Mouse (Mus musculus): ENCODE measurements around the gene Ddx39b.

- no peak for TF ChIP-seq POLR2A (IDR thresholded peaks at IDR 0.05; ENCODE audit: insufficient read depth, low read depth, low read length)
- TF ChIP-seq CTCF (IDR thresholded peaks at IDR 0.05), result no peak
- TF ChIP-seq EP300 (IDR thresholded peaks at IDR 0.05; ENCODE audit: insufficient read depth, low read depth, low read length), result no peak
Observed at GRCm38 (mm10) chr17:35276304-35276864, 34.8 kb downstream of the Ddx39b start.

Data from heart, adult 2 months (tissue).